16 mouse cellular contexts compared by ENCODE assay signal in the genomic region with DNA sequence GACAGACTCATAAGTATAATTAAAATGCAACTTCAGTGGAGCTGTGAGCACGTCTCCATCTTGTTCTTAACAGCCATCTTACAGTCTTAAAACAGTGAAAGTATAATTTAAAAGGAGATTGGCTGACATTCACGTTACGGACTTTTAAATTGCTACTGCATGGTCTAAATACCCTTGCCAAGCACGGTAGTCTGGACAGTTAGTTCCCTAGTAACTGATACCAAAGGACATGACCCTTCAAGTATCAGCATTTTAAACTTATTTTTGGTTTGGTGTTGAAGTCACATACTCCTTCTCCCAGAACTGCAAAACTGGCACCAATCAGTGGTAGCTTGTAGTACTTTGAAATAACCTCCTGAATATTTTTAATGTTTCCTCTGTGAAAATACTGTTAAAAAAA.
"Had no signal": no experiment of that assay in that cellular context is flagged by ENCODE, and none has a peak within 500 bp of the region (broad histone marks: within the 10 kb centered on the region; RNA-seq: fewer than 3 reads in every experiment).

No protein-coding gene starts in this region.

- H3K4me1 ChIP-seq: neural tube, embryonic 15.5 days; stomach, embryonic 15.5 days had no signal

- H3K9ac ChIP-seq: neural tube, embryonic 13.5 days; neural tube, embryonic 15.5 days; stomach, embryonic 15.5 days had no signal

- H3K4me3 ChIP-seq: neural tube, embryonic 13.5 days; neural tube, embryonic 15.5 days; stomach, embryonic 15.5 days had no signal

- H3K9me3 ChIP-seq: neural tube, embryonic 13.5 days; neural tube, embryonic 15.5 days; stomach, embryonic 15.5 days had no signal

- DNase-seq: retina, postnatal 1 day; right cerebral cortex, adult 18-20 months; right cerebral cortex, postnatal 14 days; right cerebral cortex, postnatal 25 days; right cerebral cortex, postnatal 4 days; spleen, adult 18-20 months; thymus, adult 18-20 months; thymus, adult 2 months; thymus, postnatal 14 days; thymus, postnatal 25 days; thymus, postnatal 36 days; thymus, postnatal 4 days had no signal

- H3K27ac ChIP-seq: neural tube, embryonic 13.5 days; neural tube, embryonic 15.5 days; stomach, embryonic 15.5 days; stomach, postnatal 0 days had no signal

- H3K36me3 ChIP-seq: neural tube, embryonic 13.5 days; neural tube, embryonic 15.5 days; stomach, embryonic 15.5 days had no signal

- H3K4me2 ChIP-seq: neural tube, embryonic 13.5 days; neural tube, embryonic 15.5 days; stomach, embryonic 15.5 days had no signal

- H3K27me3 ChIP-seq: neural tube, embryonic 13.5 days; neural tube, embryonic 15.5 days; stomach, embryonic 15.5 days had no signal
